Mouse (Mus musculus): Measurements from ENCODE around the gene Gm4513. TPM values are rescaled to one million over a fixed set of nuclear protein-coding genes. Genes with fewer than 3 reads are reported as not detected.
"Not testable (repeated sequence)": the region's sequence is repeated elsewhere in the genome, so short reads cannot be mapped to it uniquely, and the experiment has no call there.

Gene Gm4513
- polyA plus RNA-seq (2011; ENCODE audit: insufficient read depth, insufficient read length, low read depth, missing spikeins) = not detected in 2 replicates

DNA sequence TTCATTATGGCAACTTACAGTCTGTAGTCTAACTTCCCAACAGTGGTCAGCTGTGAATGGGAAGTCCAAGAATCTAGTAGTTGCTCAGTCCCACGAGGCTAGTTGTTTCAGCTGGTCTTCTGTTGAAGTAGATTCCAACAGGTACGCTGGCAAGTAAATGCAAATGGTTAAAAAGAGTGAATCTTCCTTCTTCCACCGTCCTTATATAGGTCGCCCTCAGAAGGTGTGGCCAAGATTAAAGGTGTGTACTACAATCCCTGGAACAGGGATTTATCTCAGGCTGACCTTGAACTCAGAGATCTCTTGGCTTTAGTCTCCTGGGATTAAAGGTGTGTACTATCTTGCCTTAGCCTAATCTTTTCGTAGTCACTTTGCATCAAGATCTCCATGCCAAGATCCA lies at the start of gene Gm4513:
Gene Gm4513, minus strand, starts transcription at position 101 of the 400 bp plus-strand sequence.
- H3K4me3 ChIP-seq (ENCODE audit: low read depth, low read length); H3K9me3 ChIP-seq (replicated peaks; ENCODE audit: control insufficient read depth, insufficient read depth, low read length, poor library complexity, severe bottlenecking); H3K9ac ChIP-seq (ENCODE audit: low read depth, poor library complexity, severe bottlenecking); H3K27me3 ChIP-seq (ENCODE audit: control insufficient read depth, insufficient read depth, low read length, poor library complexity, severe bottlenecking); H3K36me3 ChIP-seq (ENCODE audit: control insufficient read depth, insufficient read depth, low read length, poor library complexity, severe bottlenecking); H3K27ac ChIP-seq (ENCODE audit: insufficient read depth, low read length); H3K4me1 ChIP-seq (ENCODE audit: control insufficient read depth, insufficient read depth, low read length): not testable (repeated sequence)

- H3K27me3 ChIP-seq (ENCODE audit: control insufficient read depth, insufficient read depth, low read length, poor library complexity, severe bottlenecking); H3K36me3 ChIP-seq (ENCODE audit: control insufficient read depth, insufficient read depth, low read length, poor library complexity, severe bottlenecking); H3K4me1 ChIP-seq (ENCODE audit: control insufficient read depth, insufficient read depth, low read length); H3K9ac ChIP-seq (ENCODE audit: low read depth, poor library complexity, severe bottlenecking); H3K9me3 ChIP-seq (replicated peaks; ENCODE audit: control insufficient read depth, insufficient read depth, low read length, poor library complexity, severe bottlenecking); H3K27ac ChIP-seq (ENCODE audit: insufficient read depth, low read length); H3K4me3 ChIP-seq (ENCODE audit: low read depth, low read length): not testable (repeated sequence)
Measured at GRCm38 (mm10) chr7:20576141-20576540, 22.7 kb downstream of the Gm4513 start, which contains the start of gene Gm4141. TSS of gene Gm4141 (minus strand) at chr7:20576241.

GRCm38 (mm10) chr7:20545657-20546056 lies 53.2 kb downstream of the Gm4513 start, which contains the start of gene Gm5726:
TSS of gene Gm5726 (minus strand) at chr7:20545757.
- H3K36me3 ChIP-seq (ENCODE audit: control insufficient read depth, insufficient read depth, low read length, poor library complexity, severe bottlenecking); H3K9me3 ChIP-seq (replicated peaks; ENCODE audit: control insufficient read depth, insufficient read depth, low read length, poor library complexity, severe bottlenecking); H3K4me3 ChIP-seq (ENCODE audit: low read depth, low read length); H3K4me1 ChIP-seq (ENCODE audit: control insufficient read depth, insufficient read depth, low read length); H3K27ac ChIP-seq (ENCODE audit: insufficient read depth, low read length); H3K27me3 ChIP-seq (ENCODE audit: control insufficient read depth, insufficient read depth, low read length, poor library complexity, severe bottlenecking); H3K9ac ChIP-seq (ENCODE audit: low read depth, poor library complexity, severe bottlenecking): not testable (repeated sequence)

Other genes with a start within 250 kb of the Gm4513 start
- not detected in 2 replicates for gene Gm5728, start 223.6 kb downstream of the Gm4513 start, polyA plus RNA-seq (2011; ENCODE audit: insufficient read depth, insufficient read length, low read depth, missing spikeins)
- gene Vmn1r100, start 181.1 kb downstream of the Gm4513 start, polyA plus RNA-seq (2011; ENCODE audit: insufficient read depth, insufficient read length, low read depth, missing spikeins) = not detected in 2 replicates
- not detected in 2 replicates for gene Vmn1r101, start 156.4 kb downstream of the Gm4513 start, polyA plus RNA-seq (2011; ENCODE audit: insufficient read depth, insufficient read length, low read depth, missing spikeins)
- not detected in 2 replicates for gene Gm10670, start 124.1 kb downstream of the Gm4513 start, polyA plus RNA-seq (2011; ENCODE audit: insufficient read depth, insufficient read length, low read depth, missing spikeins)
- gene Vmn1r103, start 88.5 kb downstream of the Gm4513 start, polyA plus RNA-seq (2011; ENCODE audit: insufficient read depth, insufficient read length, low read depth, missing spikeins) = not detected in 2 replicates
- gene Vmn1r104, start 65.2 kb downstream of the Gm4513 start, polyA plus RNA-seq (2011; ENCODE audit: insufficient read depth, insufficient read length, low read depth, missing spikeins) = not detected in 2 replicates
- gene Gm5726, start 53.3 kb downstream of the Gm4513 start, polyA plus RNA-seq (2011; ENCODE audit: insufficient read depth, insufficient read length, low read depth, missing spikeins) = not detected in 2 replicates
- not detected in 2 replicates for gene Gm4141, start 22.8 kb downstream of the Gm4513 start, polyA plus RNA-seq (2011; ENCODE audit: insufficient read depth, insufficient read length, low read depth, missing spikeins)
- not detected in 2 replicates for gene Vmn1r107, start 69.9 kb upstream of the Gm4513 start, polyA plus RNA-seq (2011; ENCODE audit: insufficient read depth, insufficient read length, low read depth, missing spikeins)
- gene Vmn1r111, start 104.2 kb upstream of the Gm4513 start, polyA plus RNA-seq (2011; ENCODE audit: insufficient read depth, insufficient read length, low read depth, missing spikeins) = not detected in 2 replicates
- gene Gm10668, start 131.6 kb upstream of the Gm4513 start, polyA plus RNA-seq (2011; ENCODE audit: insufficient read depth, insufficient read length, low read depth, missing spikeins) = not detected in 2 replicates
- gene Vmn1r112, start 172.2 kb upstream of the Gm4513 start, polyA plus RNA-seq (2011; ENCODE audit: insufficient read depth, insufficient read length, low read depth, missing spikeins) = not detected in 2 replicates
- gene Vmn1r113, start 188.3 kb upstream of the Gm4513 start, polyA plus RNA-seq (2011; ENCODE audit: insufficient read depth, insufficient read length, low read depth, missing spikeins) = not detected in 2 replicates
- not detected in 2 replicates for gene Vmn1r114, start 213.2 kb upstream of the Gm4513 start, polyA plus RNA-seq (2011; ENCODE audit: insufficient read depth, insufficient read length, low read depth, missing spikeins)
- gene Vmn1r115, start 246.0 kb upstream of the Gm4513 start, polyA plus RNA-seq (2011; ENCODE audit: insufficient read depth, insufficient read length, low read depth, missing spikeins) = not detected in 2 replicates

All from ES-Bruce4 (cell line).